Mouse (Mus musculus) stomach, embryonic 15.5 days (tissue): Measurements from ENCODE around the gene Ttk. TPM values are rescaled to one million over a fixed set of nuclear protein-coding genes. Genes with fewer than 3 reads are reported as not detected.

Source experiments
- ATAC-seq: fragments of 200-750 bp; cut with Nextera tagmentation; 2 replicates; pipeline ENCODE4 v1.8.0; 2017; ENCODE audit warnings: low read depth, moderate number of reproducible peaks, moderate TSS enrichment; ENCODE audit not compliant: insufficient read depth, low FRiP score
- H3K27ac ChIP-seq: fragments of 300-500 bp; sonication (generic); 2 replicates; pipeline ENCODE4 v1.5.1; 2015; ENCODE audit warnings: mild to moderate bottlenecking, inconsistent platforms
- H3K27me3 ChIP-seq: fragments of 300-500 bp; sonication (generic); replicated peaks from 2 replicates; pipeline ENCODE4 v1.6.1; 2015; ENCODE audit warnings: inconsistent platforms
- H3K36me3 ChIP-seq: fragments of 300-500 bp; sonication (generic); 2 replicates; pipeline ENCODE4 v1.6.1; 2015; ENCODE audit warnings: inconsistent platforms
- H3K4me1 ChIP-seq: fragments of 300-500 bp; sonication (generic); 2 replicates; pipeline ENCODE4 v1.6.1; 2015; ENCODE audit warnings: inconsistent platforms
- H3K4me2 ChIP-seq: fragments of 300-500 bp; sonication (generic); 2 replicates; pipeline ENCODE4 v1.6.1; 2015; ENCODE audit warnings: mild to moderate bottlenecking, inconsistent platforms
- H3K4me3 ChIP-seq: fragments of 300-500 bp; sonication (generic); replicated peaks from 2 replicates; pipeline ENCODE4 v1.5.1; 2015; ENCODE audit warnings: inconsistent platforms
- H3K9ac ChIP-seq: fragments of 300-500 bp; sonication (generic); 2 replicates; pipeline ENCODE4 v1.6.1; 2015; ENCODE audit warnings: inconsistent platforms
- H3K9me3 ChIP-seq: fragments of 300-500 bp; sonication (generic); 2 replicates; pipeline ENCODE4 v1.6.1; 2016; ENCODE audit warnings: inconsistent platforms
- WGBS: fragments of 180-500 bp; shearing (Covaris S2); methylation state at CpG from one replicate; pipeline ENCODE4 v1.1.7; 2015; 5-methylcytosine and 5-hydroxymethylcytosine counted together
- polyA plus RNA-seq: library from polyadenylated mRNA; unstranded; fragments of >200 nt; fragmentation: Nextera tagmentation; extraction: Ambion mirVana; gene quantifications from 2 replicates; pipeline ENCODE4 v1.2.1, GENCODE M21; 2015

Ttk gene
- polyA plus RNA-seq, 1 experiment from 2014 or later, result 25.2 TPM

DNA sequence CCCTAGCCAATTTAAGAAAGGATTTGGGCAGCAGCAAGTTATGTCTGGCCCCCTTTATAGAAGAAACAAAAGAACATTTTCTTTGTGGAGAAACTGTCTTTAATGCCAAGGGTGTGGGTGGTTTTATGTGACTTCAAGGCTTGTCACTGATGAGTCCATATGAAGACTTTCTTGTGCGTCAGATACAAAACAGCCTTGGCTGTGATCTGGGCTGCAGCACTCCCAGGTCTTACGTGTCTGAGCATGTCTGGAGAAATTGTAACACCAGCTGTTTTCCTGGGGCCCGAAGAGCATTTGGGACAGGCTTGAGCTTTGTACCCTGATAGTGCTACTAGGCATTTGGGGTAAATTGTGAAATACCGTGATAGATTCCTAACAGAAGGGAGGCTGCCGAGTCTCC lies 11.6 kb upstream of the Ttk start:
- Histone ChIP-seq H3K27ac (no peak overlapping the region), H3K4me1 (no peaks in the 10 kb centered on the region), H3K27me3 (no peaks in the 10 kb centered on the region), H3K36me3 (no peaks in the 10 kb centered on the region), H3K4me2 (no peak overlapping the region), H3K9me3 (no peaks in the 10 kb centered on the region), H3K4me3 (no peak overlapping the region), H3K9ac (no peak overlapping the region)
- ATAC-seq, result no peak
- WGBS, result 64% methylated on average over 5 of the region's 5 CpGs

DNA sequence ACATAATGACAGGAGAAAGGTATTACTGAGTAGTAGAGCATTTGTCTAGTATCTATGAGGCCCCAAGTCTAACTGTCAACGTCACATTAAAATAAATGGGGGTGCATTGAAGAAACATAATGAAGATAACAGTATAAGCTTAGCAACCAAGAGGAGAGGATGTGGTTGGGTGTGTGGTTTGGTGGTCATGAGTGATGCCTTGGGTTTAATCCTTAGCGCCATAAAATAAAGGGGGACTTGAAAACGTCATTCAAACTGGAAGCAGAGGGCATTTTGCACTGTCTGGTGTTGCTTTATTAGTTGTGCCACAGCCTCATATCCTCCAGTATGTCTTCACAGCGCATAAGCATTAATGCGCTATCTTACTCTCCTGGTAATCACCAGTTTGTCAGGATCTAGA lies 4.6 kb upstream of the Ttk start:
- no peaks in the 10 kb centered on the region for H3K36me3 ChIP-seq
- no peak for ATAC-seq
- no peaks in the 10 kb centered on the region for H3K27me3 ChIP-seq
- H3K4me1 ChIP-seq, result 0 out of 2 replicates have a peak, but pooled peaks cover under 1% of the 10 kb centered on the region
- no peak overlapping the region for H3K4me3 ChIP-seq
- H3K9ac ChIP-seq, result no peak overlapping the region
- 78% methylated on average over 5 of the region's 5 CpGs for WGBS
- H3K27ac ChIP-seq, result no peak overlapping the region
- H3K9me3 ChIP-seq, result no peaks in the 10 kb centered on the region
- H3K4me2 ChIP-seq, result no peak overlapping the region

DNA sequence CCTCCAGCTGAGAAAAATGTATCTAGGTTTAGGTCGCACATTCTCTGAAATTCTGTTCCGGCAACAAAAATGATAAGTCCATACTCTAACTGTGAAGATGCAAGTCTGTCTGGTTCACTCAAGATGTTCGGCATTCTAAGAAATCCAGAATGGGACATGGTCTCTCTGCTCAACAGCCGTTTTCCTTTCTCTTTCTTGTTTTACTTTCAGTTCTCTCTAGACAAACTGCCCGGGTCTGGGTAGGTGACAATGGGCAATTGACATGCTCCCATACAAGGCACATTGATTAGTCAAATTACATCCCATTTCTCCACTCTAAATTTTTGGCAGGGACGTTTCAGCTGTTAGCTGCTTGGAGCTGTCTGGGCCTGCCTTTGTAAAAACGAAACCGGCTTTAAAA lies 3.3 kb upstream of the Ttk start:
- no peak overlapping the region for H3K4me3 ChIP-seq
- no peaks in the 10 kb centered on the region for H3K9me3 ChIP-seq
- 75% methylated on average over 8 of the region's 8 CpGs for WGBS
- no peak overlapping the region for H3K9ac ChIP-seq
- no peaks in the 10 kb centered on the region for H3K36me3 ChIP-seq
- peaks cover 6% of the 10 kb centered on the region; the same call in 1 of the 2 replicates for H3K4me1 ChIP-seq
- no peaks in the 10 kb centered on the region for H3K27me3 ChIP-seq
- no peak overlapping the region for H3K27ac ChIP-seq
- no peak for ATAC-seq
- H3K4me2 ChIP-seq, result no peak overlapping the region

DNA sequence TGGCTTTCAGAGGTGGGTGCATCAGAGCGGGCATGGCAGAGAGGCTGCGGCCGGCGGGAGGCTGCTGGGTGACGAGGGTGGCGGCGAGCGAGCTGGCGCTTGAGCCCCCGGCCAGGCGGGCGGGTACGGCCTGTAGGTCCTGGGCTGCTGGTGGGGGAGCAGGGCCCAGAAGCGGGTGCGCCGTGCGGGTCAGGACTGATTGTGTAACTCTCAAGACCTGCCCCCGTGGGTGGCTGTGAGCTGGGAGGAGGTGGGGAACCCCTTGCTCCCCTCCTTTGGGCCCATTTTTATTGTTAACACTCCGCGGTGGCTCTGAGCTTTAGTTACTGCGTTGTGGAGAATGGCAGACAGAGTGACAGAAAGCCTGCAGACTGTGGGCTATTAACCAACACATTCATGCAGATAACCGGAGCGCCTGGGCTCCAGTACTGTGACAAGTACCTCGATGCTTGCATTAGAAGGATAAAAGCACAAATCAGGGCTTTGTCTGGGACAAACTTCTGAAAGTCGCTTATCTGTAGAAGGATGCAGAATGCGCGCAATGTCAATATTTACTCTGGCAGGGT lies 342 bp downstream of the Ttk start:
- no peaks in the 10 kb centered on the region for H3K36me3 ChIP-seq
- peak overlapping the region; percentile 53; the same call in 1 of the 2 replicates for H3K9ac ChIP-seq
- H3K27ac ChIP-seq, result no peak overlapping the region
- no peaks in the 10 kb centered on the region for H3K9me3 ChIP-seq
- H3K4me1 ChIP-seq, result peaks cover 6% of the 10 kb centered on the region; the same call in 1 of the 2 replicates
- H3K27me3 ChIP-seq, result no peaks in the 10 kb centered on the region
- WGBS, result under 1% methylated on average over 26 of the region's 27 CpGs
- H3K4me3 ChIP-seq, result peak overlapping the region; percentile 66
- peak overlapping the region; percentile 82 for H3K4me2 ChIP-seq
- peak; percentile 69 for ATAC-seq

DNA sequence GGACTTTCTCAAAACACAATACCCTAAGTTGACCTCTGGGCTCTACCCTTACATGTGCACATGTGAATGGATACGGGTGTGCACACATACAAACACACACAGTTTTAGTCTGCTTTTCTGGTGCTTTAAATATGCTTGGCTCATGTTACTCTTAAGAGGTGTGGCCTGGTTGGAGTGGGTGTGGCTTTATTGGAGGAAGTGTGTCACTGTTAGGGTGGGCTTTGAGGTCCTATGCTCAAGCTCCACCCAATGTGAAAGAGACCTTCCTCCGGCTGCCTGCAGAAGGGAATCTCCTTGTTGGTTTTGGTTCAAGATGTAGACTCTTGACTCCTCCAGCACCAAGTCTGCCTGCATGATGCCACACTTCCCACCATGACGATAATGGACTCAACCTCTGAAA lies 18.0 kb downstream of the Ttk start:
- H3K4me3 ChIP-seq, result no peak overlapping the region
- H3K4me1 ChIP-seq, result no peaks in the 10 kb centered on the region
- H3K27me3 ChIP-seq, result no peaks in the 10 kb centered on the region
- no peaks in the 10 kb centered on the region for H3K9me3 ChIP-seq
- no peak overlapping the region for H3K27ac ChIP-seq
- no peak for ATAC-seq
- no peak overlapping the region for H3K4me2 ChIP-seq
- H3K36me3 ChIP-seq, result peaks cover 12% of the 10 kb centered on the region; the same call in 1 of the 2 replicates
- no peak overlapping the region for H3K9ac ChIP-seq
- 89% methylated on average over 3 of the region's 3 CpGs for WGBS

DNA sequence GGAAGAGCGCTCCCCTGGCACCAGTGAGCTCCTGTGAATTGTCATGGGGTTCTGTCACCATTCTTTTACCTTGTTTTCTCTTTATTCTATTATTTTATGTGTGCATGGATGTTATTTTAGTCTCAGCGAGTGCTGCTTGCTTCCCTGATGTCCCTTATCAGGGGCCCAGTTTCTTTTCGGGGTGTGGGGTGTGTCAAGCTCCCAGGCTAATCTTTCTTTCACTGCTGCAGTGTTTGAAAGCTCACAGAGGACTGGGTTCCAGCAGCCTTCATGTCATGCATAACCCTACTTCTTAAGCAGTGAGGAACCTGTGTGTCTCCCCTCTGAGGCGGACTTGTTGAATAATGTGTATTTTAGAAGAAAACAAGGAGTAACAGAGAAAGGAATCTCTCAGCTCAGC lies 30.7 kb downstream of the Ttk start:
- ATAC-seq, result no peak
- 79% methylated on average over 4 of the region's 4 CpGs for WGBS
- H3K27me3 ChIP-seq, result no peaks in the 10 kb centered on the region
- H3K4me1 ChIP-seq, result no peaks in the 10 kb centered on the region
- H3K4me3 ChIP-seq, result no peak overlapping the region
- no peak overlapping the region for H3K9ac ChIP-seq
- no peaks in the 10 kb centered on the region for H3K9me3 ChIP-seq
- H3K27ac ChIP-seq, result no peak overlapping the region
- no peak overlapping the region for H3K4me2 ChIP-seq
- H3K36me3 ChIP-seq, result peaks cover 22% of the 10 kb centered on the region

DNA sequence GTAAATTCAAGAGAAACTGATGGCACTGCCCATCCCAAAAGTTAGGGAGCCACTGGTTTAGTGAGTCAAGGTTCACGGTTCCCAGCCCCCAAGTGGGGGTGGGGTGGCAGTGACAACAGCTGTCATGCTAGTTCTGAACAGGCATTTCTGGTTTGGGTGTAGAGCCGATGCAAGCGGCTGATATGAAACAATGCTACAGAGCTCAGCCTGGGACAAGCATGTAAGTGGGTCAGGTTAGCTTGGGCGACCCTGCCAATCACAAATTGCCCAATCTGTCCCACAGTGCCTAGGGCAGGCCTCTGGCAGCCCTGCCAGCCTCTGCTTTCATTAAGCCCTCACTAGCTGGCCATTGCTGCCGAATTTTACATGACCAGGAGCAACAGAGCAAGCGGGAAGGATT lies 47.7 kb downstream of the Ttk start:
- Histone ChIP-seq H3K4me1 (no peaks in the 10 kb centered on the region), H3K27ac (no peak overlapping the region)
- WGBS, result 74% methylated on average over 6 of the region's 6 CpGs

DNA sequence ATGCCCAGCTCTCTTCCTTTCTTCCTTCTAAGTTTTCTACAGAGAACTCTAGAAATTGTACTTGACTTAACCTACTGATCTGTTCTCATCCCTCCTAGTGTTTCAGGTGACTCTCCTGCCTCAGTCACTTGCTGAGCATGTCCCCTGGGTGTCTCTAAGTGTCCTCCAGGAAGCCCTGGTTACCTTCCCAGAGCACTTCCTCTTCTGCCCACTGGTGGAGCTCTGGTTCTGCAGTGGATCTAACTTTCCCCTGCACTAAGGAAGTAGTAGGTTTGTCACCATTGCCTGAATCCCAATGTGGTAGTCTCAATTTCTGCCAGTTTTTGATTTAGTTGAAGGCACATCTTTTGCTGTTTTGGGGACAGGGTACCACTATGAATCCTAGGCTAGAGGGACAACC lies 51.7 kb downstream of the Ttk start:
- H3K4me2 ChIP-seq, result no peak overlapping the region
- no peak for ATAC-seq
- H3K27ac ChIP-seq, result no peak overlapping the region
- no peaks in the 10 kb centered on the region for H3K27me3 ChIP-seq
- H3K4me3 ChIP-seq, result no peak overlapping the region
- no peaks in the 10 kb centered on the region for H3K9me3 ChIP-seq
- no peaks in the 10 kb centered on the region for H3K36me3 ChIP-seq
- no peaks in the 10 kb centered on the region for H3K4me1 ChIP-seq
- H3K9ac ChIP-seq, result no peak overlapping the region

More for the DNA sequence above, 47.7 kb downstream of the Ttk start:
- Histone ChIP-seq H3K9ac (no peak overlapping the region), H3K36me3 (no peaks in the 10 kb centered on the region), H3K4me2 (no peak overlapping the region), H3K9me3 (no peaks in the 10 kb centered on the region), H3K27me3 (no peaks in the 10 kb centered on the region), H3K4me3 (no peak overlapping the region)
- no peak for ATAC-seq

DNA sequence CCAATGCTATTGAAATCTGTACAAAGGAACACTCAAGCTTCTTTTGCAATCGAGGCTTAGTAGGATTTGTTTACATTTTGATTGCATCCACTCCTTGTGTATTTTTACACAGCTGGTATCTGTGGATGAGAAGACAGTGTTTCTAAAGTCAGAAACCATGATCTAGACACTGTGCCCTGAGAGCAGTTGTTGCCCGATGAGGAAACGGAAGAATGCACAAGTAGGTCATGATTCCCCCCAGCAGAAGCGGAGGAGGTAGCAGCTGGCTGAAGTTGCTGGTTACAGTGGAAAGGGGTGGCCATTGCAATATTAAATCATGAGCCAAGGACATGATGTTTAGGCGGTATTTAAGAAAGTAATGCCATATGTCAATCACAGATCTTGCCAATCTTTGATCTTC lies 53.7 kb downstream of the Ttk start:
- Histone ChIP-seq H3K4me3 (no peak overlapping the region), H3K4me1 (no peaks in the 10 kb centered on the region), H3K9me3 (no peaks in the 10 kb centered on the region), H3K4me2 (no peak overlapping the region), H3K27ac (no peak overlapping the region), H3K9ac (no peak overlapping the region), H3K27me3 (no peaks in the 10 kb centered on the region), H3K36me3 (no peaks in the 10 kb centered on the region)
- no peak for ATAC-seq
- WGBS, result 73% methylated on average over 5 of the region's 5 CpGs

DNA sequence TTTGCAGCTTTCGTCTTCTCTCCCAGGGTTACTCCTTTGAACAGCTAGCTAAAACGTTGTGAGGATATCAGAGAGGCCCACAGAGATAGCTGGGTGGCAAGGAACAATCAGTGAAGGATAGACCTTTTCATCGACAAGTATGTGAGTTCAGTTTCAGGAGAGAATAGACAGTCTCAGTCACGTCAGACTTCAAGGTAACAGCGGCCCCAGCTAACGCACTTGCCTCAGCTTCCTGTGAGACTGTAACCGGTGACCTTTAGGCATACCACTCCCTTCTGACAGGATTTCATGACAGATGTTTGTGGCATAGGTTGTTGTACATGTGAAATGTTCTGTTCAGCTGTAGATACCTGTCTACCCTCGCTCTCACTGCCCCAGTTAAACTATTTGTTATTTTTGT lies 58.6 kb downstream of the Ttk start:
- Histone ChIP-seq H3K9ac (no peak overlapping the region), H3K27me3 (no peaks in the 10 kb centered on the region), H3K4me2 (no peak overlapping the region), H3K27ac (no peak overlapping the region), H3K9me3 (no peaks in the 10 kb centered on the region), H3K4me3 (no peak overlapping the region), H3K4me1 (no peaks in the 10 kb centered on the region), H3K36me3 (no peaks in the 10 kb centered on the region)
- WGBS, result 66% methylated on average over 8 of the region's 8 CpGs
- no peak for ATAC-seq

DNA sequence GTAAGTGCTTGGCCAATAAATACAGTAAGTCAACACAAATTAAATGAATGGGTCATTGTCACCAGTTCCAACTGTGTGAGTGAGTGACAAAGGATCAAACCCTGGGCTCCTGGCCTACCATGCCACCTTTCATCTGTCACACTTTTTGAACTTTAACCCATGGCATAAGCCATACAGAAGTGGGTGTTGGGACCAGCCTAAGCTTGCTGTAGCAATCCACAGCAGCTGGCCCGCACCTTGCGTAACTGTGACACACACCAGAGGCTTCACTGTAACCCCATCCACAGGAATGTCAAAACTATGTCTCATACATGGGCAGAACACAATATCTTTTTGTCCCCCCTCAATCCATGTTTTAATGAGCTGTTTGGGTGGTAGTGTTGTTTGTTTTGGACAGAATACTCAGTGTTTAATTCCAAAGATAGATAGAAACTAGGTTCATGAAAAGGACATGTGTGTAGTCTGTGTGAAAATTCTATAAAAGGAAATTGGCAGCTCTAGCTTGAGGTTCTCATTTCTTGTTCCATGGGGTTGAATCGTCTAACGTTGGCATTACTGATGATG lies 59.4 kb downstream of the Ttk start:
- H3K4me2 ChIP-seq, result no peak overlapping the region
- no peak overlapping the region for H3K4me3 ChIP-seq
- no peaks in the 10 kb centered on the region for H3K9me3 ChIP-seq
- ATAC-seq, result no peak; the same call in 1 of the 2 replicates
- no peak overlapping the region for H3K27ac ChIP-seq
- H3K9ac ChIP-seq, result no peak overlapping the region
- 77% methylated on average over 4 of the region's 4 CpGs for WGBS
- H3K36me3 ChIP-seq, result no peaks in the 10 kb centered on the region
- H3K27me3 ChIP-seq, result no peaks in the 10 kb centered on the region
- no peaks in the 10 kb centered on the region for H3K4me1 ChIP-seq

DNA sequence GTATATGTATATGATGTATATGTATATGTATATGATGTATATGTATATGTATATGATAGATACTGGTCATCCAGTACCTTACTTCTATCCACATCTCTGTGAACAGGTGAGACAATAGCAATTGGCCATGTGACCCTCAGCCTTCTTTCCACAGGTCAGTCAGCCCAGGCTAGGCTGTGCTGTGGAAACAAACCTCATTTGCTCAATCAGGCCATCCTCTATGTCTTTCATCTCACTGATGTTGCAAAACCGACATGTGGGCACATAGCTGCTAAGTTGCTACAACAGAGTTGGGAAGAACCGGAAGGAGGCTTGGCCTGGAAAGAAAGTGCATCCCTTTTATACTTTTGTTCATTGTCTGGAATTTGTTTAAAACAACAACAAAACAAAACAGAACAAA lies 67.6 kb downstream of the Ttk start:
- Histone ChIP-seq H3K27ac (no peak overlapping the region), H3K9ac (no peak overlapping the region), H3K9me3 (no peaks in the 10 kb centered on the region), H3K4me3 (no peak overlapping the region), H3K27me3 (no peaks in the 10 kb centered on the region), H3K4me2 (no peak overlapping the region), H3K4me1 (no peaks in the 10 kb centered on the region), H3K36me3 (no peaks in the 10 kb centered on the region)
- no peak for ATAC-seq
- 88% methylated on average over 2 of the region's 2 CpGs for WGBS

DNA sequence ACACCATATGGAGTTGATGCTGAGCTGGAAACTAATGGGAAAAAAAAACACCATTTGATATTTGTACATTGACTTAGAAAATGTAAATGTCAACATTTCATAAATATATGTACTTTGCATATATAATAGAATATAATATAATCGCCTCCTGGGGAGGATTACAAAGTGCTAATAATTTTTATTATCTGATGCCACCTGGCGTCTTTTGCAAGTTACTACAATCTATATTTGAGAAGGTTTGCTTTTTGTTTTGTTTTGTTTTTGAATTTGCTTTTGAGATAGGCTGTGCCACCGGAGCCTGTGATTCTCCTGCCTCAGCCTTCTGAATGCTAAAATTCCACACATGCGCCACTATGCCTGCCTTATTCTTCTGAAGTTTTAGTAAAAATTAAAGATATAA lies 71.3 kb downstream of the Ttk start:
- no peak overlapping the region for H3K4me2 ChIP-seq
- no peaks in the 10 kb centered on the region for H3K9me3 ChIP-seq
- no peaks in the 10 kb centered on the region for H3K36me3 ChIP-seq
- H3K4me3 ChIP-seq, result no peak overlapping the region
- H3K4me1 ChIP-seq, result no peaks in the 10 kb centered on the region
- H3K9ac ChIP-seq, result no peak overlapping the region
- no peak overlapping the region for H3K27ac ChIP-seq
- no peak for ATAC-seq
- no peaks in the 10 kb centered on the region for H3K27me3 ChIP-seq
- 58% methylated on average over 4 of the region's 4 CpGs for WGBS
